Mouse (Mus musculus): ENCODE results near the gene Gm21983. TPM values are rescaled to one million over a fixed set of nuclear protein-coding genes. Genes with fewer than 3 reads are reported as not detected.
A peak's percentile ranks its signal among the peaks of the same experiment; 100 is the strongest.

Gene Gm21983
- not detected for total RNA-seq (2021)
- long read RNA-seq, experiment 1, partial matches to known transcripts, result 0 of 1 reads
- long read RNA-seq, experiment 1, other reads (novel, unspliced or antisense), result 1 of 1 reads
- long read RNA-seq, experiment 2, partial matches to known transcripts, result 1 of 1 reads
- long read RNA-seq, experiment 2, other reads (novel, unspliced or antisense), result 0 of 1 reads

DNA sequence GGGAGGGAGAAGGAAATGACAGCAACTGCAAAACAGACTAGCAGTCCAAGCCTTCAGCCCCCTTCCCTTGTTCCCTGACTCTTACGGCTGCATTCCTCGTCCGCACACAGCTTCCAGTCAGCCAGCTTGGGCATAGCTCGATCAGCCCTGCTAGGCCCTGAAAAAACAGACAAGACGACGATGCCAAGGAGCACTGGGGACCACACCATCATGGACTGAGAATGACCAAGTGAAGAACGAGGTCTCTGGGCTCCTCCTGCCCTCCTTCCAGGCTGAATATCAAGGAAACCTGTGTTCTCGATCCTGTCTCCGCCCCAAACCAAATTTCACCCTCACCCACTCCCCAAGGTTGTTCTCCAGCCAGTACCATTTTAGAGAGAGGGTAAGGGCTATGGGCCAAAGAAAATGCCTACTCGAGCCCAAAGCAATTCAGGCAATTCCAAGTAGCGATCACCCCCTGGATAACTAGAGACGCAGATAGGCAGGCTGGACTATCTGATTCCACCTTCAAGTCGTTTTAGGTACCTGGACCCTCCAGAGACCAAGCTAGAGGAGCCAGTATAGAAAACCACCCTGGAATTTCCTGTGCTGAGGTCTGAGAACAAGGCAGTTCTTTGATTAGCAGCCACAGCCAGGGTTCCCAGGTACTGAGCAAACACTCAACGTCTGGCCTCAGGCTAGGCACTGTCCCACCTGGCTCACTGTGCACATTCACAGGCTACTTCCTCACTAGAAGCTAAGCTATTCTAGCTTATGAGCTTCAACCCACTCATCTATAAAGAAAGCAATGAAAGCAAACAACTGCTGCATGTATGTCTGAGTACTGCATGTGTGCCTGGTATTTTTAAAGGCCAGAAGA is at the start of gene Gm21983, which contains the start of gene Mia:
Gene Gm21983 (minus strand): TSS at position 250 of the 859 bp plus-strand sequence.
Gene Mia (minus strand): TSS at position 321 of the 859 bp plus-strand sequence.
- DNase-seq, result no peak

DNA sequence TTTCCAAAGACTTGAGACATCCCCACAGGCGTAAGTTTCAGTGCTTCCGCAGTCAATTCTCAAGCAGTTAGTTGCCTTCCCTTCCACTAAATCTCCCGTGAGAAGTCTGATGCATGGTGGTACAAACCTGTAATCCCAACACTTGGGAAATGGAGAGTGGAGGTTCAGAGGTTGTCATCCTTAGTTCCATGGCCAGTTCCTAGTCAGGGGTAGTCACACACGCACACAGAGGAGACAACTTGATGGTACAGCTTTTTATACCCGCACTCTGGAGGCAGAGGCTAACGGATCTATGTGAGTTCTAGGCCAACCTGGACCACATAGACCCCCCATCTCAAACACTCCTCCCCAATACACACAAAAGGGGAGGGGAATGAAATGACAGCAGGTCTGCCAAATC is 48.0 kb upstream of the Gm21983 start:
- DNase-seq, result no peak

DNA sequence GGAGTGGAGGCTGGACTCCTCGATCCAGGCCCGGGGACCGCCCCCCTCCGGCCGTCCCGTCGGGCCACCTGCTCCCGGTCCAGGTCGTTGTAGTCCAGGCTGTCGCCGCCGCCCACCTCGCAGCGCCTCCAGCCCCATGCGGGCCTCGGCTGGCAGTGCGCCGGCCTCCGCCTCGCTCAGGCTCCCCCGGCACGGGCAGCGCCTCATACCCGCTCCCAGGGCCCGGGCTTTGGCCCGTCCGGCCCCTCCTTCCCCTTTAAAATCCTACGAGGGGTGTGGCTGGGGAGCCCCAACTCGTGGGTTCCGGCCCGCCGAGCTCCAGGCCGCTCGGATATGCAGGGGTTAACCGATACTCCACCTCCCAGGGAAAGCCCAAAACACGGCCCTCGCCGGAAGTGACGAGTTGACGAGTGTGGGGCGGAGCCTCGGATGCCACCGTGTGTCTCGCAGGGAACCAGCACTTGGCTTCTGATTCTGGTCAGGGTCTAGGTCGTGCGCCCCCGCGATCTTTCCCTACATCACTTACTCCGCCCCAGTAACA is 47.5 kb upstream of the Gm21983 start, which contains the start of gene Itpkc:
Gene Itpkc (minus strand): TSS at position 381 of the 541 bp plus-strand sequence.
- peak; percentile 95 to 96 for DNase-seq

DNA sequence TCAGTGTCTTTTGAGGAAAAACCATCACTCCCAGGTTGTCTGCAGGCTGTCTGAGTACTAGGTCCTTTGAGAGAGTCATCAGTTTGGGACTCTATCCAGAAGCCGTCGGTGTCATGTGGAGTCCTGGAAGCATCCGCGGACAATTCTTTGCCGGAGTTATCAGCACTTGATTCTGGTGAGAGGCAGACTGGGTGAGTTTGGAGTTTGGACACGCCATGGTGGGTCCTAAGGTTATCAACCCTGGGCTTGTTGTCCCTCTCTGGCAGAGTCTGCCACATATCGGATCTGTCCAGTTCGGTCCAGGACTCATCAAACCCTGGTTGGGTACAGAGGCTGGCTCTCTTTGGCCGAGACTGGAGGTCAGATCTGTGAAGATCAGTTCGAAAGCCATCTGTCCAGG is 46.8 kb upstream of the Gm21983 start:
- DNase-seq, result no peak

DNA sequence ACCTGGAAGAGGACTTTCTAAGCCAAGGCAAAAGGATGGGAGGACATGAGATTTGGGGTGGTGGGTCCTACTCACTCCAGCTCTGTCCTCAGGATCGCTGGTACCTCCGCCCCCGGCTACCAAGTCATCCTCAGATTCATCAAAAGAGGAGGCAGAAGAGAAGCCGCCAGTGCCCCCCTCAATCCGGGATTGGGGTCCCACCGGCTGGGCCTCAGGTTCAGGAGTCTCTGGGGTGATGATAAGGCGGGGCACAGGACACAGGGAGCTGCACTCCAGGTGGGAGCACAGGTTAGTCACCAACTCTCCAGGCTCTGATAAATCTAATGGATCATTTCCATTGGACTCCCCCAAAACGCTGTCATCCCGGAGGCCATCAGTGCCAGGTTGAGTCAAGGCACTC is 46.4 kb upstream of the Gm21983 start:
- DNase-seq, result no peak

DNA sequence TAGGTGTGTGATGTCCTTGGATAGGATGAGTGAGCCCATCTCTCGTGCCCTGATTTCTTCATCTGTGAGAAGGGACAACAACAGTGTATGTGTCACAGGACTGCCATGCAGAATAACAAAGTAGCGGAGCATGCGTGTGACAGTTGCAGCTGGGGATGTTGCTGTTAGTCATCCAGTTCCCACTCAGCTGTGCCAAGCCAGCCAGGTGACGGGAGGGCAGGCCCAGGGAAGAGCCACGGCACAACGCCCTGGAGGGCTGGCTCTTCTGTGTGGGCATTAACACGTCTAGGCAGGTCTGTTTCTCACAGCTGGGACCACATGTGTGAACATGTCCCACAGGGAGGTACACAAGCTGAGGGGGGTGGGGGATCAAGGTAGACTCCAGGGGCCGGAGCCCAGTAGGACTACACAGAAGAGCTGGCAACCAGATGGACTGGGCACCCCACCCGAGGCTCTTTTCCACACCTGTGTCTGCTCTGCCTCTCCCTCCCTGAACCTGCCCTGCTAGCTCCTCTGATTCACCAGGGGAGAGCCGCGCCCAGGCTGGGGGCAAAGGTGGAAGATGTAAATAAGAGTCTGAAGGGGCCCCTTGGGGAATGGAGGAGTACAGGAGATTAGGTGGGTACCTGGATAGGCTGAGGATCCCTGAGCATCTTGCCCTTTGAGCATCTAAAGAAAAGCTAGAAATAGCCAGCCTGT is 44.1 kb upstream of the Gm21983 start:
- peak; percentile 41 to 57 for DNase-seq

DNA sequence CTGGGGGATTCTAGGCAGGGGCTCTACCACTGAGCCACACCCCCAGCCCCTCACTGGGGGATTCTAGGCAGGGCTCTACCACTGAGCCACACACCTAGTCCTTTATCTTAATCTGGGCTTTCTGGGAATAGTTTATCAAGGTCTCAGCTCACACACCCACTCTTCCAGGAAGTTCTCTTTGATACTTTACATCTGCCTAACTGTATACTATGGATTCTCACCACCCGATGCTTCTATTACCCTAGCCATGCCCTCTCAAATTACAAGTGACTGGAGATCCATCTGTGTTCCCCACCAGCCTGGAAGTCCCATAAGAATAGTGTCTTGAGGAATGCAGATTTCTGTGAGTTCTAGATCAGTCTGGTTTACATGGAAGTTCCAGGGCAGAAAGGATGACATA is 41.7 kb upstream of the Gm21983 start:
- no peak for DNase-seq

DNA sequence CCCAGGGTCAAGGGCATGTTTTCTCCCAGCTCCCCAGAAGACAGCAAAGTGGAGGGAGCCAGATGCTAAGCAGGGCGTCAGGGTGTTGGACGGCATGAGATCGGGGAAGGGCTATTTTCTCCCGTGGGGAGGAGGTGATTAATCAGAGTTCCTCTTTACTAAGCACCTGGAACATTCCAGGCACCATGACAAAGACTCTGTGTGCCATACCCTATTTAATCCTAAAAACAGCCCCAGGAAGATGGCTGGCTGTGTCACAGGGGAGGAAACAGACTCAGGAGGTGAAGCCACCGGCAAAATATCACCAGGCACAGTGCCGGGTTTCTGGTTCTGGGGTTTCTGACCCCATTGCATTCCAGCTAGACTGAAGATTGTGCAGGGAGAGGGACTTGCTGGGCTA is 41.1 kb upstream of the Gm21983 start:
- no peak for DNase-seq

DNA sequence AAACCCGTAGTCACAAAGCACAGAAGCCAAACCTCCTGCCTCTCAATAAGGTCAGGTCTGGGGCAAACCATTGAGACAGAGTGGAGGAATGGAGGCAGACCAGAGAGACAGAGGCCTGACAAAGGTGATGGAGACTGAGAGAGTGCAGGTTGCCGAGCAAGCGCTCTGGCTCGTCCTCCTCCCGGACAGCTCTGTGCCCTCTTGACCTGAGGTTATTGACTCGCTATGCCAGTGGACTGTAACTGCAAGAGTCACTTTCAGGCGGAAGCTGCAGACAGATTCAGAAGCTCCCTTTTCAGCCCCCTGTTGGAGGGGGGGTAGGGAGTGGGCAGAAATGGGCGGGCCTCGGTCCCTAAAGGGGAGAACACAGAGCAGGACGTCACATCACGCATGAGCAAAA is 39.1 kb upstream of the Gm21983 start:
- DNase-seq, result no peak

DNA sequence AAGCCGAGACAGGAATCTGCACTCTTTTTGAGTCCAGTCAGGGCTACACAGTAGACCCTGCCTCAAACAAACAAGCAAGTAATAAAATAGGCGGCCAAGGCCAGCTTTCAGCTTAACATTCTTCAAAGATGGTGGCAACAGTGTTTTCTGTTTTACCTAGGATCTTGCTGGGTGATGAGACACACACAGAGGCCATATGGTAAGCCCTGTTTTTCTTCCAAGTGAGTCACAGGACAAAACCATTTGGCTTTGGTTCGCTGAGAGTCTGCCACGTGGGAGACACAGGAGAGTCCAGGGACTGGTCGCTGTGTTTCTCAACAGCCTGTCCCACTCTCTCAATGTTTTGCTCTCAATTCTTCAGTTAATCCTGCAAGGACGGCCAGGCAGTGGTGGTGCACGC is 37.7 kb upstream of the Gm21983 start:
- no peak for DNase-seq

DNA sequence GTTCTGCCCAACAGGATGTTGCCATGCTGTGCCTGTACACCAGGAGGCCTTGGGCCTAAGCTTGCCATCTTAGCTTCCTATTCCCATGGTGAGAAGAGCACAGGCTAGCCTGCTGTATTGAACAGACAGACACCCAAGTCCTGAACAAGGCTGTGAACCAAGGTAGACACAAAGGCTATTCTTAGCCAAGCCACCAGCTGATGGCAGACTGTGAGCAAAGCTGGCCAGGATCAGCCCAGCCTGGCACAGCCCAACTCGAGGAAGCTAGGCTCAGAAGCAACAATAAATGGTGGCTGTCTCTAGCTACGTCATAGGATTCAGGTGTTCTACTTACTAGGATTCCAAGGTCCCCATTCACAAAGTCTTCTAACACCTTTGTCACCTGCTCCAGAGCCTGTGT is 31.7 kb upstream of the Gm21983 start:
- no peak for DNase-seq

DNA sequence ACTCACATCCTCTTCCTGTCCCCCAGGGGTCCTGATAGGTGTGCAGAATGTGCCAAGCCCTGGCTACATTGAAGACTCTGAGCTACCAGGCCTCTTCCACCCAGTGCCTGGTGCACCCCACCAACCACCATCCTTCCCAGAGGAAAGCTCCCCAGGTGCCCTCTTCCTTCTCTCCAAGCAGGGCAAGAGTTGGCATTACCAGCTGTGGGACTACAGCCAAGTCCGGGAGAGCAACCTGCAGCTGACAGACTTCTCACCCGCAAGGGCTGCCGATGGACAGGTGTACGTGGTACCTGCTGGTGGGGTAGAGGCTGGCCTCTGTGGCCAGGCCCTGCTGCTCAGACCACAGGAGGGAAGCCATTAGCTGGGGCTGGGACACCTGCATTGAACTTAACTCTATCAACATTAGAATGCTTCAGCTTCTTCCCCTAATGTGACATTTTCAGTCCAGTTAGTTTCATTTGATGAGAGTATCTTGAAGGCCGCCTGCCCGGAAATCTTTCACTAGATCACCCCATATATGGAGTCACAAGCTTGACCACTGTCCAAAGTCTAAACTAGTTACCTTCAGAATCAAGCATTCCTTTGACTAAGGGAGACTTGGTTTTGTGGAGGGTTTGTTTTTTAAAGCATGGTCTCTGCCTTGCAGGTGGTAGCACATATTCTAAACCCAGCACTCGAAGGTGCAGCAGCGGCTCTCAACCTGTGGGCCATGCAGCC is 23.0 kb upstream of the Gm21983 start:
- no peak for DNase-seq

DNA sequence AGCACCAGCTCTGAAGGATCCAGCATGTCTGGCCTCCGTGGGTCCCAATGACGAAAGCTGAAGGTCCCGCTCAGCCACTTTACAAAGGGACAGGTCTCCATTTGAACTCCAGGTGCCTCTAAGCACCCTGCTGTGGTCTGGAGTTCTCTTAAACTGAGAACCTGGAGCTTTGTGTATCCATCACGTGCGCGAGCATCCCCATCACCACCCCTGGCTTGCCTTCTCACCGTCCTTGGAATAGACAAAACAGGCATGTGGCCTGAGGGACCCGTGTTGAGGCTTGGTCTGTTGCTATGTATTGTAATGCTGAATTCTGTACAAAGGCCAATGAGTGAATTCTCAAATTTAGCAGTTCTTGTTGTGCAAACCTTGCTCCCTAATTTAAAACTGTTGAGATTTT is 17.9 kb upstream of the Gm21983 start:
- no peak for DNase-seq

DNA sequence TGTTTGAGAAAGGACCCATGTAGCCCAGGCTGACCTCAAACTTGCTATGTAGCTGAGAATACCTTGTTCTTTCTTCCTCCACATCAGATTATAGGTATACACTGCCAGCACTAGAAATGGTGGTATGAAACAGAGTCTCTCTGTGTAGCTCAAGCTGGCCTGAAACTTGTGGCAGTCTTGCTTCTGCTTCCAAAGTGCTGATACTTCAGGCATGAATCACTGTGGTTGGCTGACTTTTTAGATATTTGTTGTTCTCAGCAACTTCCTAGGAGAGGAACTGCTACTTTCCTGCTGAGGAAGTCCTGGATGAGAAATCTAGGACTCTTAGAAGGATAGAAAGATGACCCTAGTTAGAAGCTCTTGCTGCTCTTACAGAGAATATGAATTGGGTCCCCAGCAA is 17.5 kb upstream of the Gm21983 start:
- DNase-seq, result no peak

DNA sequence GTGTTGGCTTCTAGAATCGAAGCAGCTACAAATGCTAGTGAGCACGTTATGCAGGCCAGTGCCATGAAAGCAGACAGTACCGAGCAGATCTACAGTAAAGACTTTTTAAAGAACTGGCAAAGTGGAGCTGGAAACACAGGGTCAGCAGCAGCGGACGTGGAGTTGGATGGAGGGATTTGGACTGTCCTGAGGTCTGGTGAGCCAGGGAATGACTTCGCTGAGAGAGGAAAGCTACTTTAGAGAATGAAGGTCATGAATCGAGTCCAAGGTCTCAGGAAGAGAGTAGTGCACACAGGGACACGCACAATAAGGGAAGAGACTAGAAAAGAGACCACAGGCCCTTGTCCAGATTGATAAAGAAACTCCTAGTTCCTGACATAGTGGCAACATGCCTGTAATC is 16.7 kb upstream of the Gm21983 start:
- peak in 1 of 2 experiments; percentile 33 for DNase-seq

DNA sequence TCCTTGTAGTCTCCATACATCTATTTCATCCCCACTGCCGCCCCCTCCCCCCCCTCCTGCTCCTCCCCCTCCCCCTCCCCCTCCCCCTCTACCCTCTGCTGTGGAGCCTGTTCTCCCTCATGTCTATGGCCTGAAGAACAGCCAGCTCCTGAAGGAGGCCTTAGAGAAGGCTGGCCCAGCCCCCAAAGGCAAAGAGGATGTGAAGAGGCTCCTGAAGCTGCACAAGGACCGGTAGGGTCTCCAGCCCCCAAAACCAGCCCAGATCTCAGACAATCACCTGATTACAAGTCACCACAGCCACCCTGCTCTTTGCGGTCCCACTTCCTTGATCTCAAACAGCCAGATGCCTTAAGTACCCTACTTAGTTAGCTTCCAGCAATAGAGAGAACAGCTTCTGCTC is 16.2 kb upstream of the Gm21983 start:
- DNase-seq, result peak in 1 of 2 experiments; percentile 23

DNA sequence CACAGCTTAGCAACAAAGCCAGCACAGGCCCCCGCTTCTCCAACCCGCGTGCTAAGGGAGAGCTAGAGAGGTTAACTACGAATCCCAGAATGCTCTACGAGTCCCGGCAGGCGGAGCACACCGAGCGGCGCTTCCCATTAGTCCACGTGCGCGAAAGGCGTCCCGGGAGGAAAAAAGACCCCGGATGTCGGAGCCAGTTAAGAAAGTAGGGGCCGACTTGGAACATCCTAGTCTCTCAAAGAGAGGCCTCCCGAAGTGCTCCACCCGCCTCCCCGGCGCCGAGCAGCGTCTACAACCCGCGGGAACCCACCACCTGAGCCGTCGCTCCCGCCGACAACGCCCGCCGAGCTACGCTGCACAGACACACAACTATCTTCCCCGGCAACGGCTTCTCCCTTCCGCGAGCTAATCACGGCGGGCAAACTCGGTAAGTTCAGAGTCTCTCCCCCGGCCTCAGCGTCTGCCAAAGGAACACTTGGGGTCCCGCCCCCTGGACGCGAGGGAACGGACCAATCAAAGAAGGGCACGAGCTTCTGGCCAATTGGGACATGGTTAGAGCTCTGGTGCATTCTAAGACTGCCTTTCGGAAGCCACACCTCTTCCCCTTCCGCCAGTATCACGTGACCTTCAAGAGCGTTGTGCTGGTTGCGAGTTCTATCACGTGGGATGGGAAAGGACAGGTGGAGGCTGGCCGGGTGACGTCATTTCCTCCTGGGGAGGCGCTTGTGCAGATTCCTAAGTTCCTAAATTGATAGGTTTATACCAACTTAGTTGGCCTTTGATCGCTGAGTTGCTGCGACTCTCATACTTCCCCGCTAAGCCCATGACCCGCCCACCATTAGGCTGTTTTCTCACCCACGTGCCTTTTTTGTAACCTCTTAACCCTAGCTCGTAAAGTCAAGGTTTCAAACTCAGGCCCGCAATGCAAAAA is 15.1 kb upstream of the Gm21983 start, which contains the start of the genes BC024978 and Snrpa:
Gene BC024978 (plus strand): TSS at position 101 of the 931 bp plus-strand sequence.
Gene Snrpa (minus strand): TSS at position 591 of the 931 bp plus-strand sequence.
- DNase-seq, result peak; percentile 97 to 100

DNA sequence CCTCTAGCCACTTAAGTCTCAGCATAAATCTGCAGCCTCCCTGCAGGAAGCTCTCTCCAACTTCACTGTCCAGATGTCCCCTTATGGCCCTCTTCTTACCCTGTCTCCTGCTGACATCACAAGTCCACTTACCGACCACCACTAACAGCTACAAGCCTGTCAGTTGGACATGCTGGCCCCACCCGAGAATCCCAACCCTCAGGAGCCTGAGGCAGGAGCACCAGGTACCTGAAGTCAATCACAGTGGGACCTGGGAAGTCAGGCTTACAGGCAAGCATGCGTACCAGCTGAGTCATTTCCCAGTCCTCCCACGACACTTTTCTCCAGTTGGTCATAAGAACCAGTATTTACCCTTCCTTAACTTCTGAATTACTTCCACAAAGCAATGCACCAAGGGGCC is 12.8 kb upstream of the Gm21983 start:
- DNase-seq, result no peak

DNA sequence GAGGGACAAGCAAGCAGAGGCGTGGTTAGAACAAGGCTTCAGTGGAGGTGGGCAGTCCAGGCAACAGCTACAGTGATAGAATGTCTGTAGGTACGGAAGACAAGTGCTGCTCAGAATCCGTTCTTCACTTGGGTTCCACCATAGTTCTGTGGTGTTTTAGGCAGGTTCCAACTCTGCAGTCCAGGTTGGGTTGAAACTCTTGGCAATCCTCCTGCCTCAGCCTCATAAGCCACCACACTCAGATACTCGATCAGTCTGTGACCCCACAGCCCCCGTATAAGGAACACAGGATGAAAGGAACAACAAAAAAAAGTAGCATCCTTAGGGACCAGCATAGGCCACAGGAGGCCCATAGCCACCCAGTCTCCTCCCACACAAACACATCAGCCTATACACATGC is 11.5 kb upstream of the Gm21983 start:
- no peak for DNase-seq

DNA sequence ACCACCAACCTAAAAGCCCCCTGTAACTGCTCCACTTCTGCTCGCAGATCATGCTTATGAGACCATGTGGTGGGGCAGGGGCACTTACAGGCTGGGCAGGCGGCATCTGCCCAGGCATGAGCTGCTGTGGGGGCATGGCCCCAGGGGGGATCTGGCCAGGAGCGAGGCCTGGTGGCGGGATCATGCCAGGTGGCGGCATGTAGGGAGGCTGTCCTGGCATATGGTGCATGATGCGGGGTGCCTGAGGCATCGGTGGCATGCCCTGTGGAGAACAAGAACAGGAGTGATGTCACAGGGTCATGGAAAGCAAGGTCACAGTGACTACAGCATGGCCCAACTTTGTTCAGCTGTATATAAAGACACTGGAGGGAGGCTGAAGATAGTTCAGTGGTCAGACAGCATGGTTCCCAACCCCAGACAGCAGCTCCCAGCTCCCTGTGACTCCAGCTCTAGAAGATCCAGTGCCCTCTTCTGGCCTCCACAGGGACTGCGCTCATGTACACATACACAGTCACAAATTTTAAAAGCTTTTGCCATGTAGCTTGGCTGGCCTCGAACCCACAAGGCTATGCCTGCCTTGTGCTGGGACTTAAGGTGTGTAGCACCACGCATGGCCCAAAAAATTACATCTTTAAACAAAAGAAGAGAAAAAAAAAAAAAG is 8.5 kb upstream of the Gm21983 start:
- DNase-seq, result no peak

Data from heart, adult 18-20 months (tissue).